Mouse (Mus musculus) kidney, postnatal 36 days (tissue): ENCODE results near the gene Syngap1.
"Not testable (repeated sequence)": the region's sequence is repeated elsewhere in the genome, so short reads cannot be mapped to it uniquely, and the experiment has no call there.

Source experiments
- DNase-seq, 2 experiments: peaks; one replicate each; pipeline ENCODE4 v3.0.0; 2021 to 2022; ENCODE audit warnings: mixed read lengths in 2 of 2

The Syngap1 gene

DNA sequence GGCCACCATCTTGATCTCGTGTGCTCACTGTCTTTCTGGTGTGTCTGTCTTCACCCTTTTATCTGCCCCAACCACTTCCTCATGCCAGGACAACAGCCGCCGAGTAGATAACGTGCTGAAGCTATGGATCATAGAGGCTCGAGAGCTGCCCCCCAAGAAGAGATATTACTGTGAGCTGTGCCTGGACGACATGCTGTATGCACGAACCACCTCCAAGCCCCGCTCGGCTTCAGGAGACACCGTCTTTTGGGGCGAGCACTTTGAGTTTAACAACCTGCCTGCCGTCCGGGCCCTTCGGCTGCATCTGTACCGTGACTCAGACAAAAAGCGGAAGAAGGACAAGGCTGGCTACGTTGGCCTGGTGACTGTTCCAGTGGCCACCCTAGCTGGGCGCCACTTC is 15.8 kb downstream of the Syngap1 start:
- no peak for DNase-seq

DNA sequence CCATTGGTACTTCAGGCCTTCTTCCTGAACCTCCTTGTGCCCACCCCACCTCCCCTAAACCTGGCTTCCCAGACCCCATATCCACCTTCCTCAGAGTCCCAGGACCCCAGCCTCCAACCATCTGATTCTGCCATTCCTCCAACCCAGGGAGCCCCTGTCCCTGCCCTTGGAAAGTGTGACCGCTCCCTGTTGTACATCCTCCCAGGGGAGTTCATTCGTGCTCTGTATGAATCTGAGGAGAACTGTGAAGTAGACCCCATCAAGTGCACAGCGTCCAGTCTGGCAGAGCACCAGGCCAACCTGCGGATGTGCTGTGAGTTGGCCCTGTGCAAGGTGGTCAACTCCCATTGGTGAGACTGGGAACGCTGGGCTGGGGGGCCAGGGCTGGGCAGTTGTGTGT is 16.8 kb downstream of the Syngap1 start:
- no peak for DNase-seq

DNA sequence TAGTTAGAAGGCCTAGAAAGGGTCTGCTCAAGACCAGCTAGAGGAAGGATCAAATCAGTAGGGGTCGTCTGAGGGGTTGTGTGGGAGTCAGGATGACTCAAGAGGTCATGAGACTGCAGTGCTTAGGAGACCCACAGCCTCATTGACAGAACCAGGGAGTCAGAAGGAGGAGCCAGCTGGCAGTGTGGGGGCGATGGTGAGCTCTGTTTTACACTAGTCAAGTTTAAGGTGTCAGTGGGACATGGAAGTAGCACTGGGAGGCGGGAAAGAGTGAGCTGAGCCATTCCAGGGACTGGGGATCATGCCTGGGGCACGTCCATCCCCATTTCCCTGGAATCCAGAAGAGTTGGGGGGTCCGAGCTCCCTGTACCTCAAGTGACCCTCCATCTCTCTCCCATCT is 17.8 kb downstream of the Syngap1 start:
- DNase-seq = no peak

DNA sequence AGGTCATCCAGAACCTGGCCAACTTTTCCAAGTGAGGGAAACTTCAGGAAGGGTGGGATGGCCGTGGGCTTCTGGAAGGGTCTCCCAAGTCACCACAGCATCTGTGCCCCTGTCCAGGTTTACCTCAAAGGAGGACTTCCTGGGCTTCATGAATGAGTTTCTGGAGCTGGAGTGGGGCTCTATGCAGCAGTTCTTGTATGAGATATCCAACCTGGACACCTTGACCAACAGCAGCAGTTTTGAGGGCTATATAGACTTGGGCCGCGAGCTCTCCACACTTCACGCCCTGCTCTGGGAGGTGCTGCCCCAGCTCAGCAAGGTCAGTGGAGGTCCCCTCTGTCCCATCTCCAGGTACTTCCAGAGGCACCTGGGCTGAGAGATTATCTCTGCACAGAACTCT is 18.8 kb downstream of the Syngap1 start:
- no peak for DNase-seq

DNA sequence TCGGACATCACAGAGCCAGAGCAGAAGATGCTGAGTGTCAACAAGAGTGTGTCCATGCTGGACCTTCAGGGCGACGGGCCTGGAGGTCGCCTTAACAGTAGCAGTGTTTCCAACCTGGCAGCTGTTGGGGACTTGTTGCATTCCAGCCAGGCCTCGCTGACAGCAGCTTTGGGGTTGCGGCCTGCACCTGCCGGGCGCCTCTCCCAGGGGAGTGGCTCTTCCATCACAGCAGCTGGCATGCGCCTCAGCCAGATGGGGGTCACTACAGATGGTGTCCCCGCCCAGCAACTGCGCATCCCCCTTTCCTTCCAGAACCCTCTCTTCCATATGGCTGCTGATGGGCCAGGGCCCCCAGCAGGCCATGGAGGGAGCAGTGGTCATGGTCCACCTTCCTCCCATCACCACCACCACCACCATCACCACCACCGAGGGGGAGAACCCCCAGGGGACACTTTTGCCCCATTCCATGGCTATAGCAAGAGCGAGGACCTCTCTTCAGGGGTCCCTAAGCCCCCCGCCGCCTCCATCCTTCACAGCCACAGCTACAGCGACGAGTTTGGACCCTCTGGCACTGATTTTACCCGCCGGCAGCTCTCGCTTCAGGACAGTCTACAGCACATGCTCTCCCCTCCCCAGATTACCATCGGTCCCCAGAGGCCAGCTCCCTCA is 20.7 kb downstream of the Syngap1 start:
- no peak for DNase-seq

DNA sequence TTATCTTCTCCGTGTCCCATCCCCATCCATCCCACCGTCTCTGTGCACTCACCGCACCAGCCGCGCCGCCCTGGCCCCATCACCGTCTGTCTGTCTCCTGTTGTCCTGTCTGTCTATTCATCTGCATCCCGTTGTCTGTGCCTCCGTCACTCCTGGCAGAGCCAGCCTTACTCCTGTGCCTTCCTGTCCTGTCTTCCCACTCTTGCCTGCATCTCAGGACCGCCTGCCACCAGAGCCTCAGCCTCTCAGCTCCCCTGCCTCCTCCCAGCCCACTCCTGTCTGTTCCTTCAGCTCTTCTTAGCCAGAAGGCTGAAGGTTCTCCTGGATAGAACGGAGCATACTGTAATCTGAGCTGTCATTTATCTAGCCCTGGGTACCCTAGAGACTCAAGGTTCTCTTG is 25.9 kb downstream of the Syngap1 start:
- DNase-seq = no peak

DNA sequence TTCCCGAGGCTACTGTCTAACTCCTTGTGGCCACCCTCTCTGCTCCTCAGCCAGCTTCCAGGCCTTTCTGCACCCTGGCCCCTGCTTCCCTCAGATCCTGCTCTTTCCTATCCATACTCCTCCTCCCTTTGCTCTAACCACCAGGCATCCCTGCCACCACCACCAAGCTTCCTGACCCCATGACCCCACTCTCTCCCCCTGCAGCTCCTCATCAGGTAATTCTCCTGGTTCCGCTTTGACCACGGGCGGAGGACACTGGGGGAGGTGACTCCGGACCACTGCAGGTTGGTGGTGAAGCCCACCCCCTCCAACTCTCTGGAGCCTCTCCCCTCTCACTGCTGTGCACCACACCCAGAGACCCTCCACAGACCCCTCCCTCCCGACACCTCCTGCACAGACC is 26.4 kb downstream of the Syngap1 start:
- DNase-seq = no peak

DNA sequence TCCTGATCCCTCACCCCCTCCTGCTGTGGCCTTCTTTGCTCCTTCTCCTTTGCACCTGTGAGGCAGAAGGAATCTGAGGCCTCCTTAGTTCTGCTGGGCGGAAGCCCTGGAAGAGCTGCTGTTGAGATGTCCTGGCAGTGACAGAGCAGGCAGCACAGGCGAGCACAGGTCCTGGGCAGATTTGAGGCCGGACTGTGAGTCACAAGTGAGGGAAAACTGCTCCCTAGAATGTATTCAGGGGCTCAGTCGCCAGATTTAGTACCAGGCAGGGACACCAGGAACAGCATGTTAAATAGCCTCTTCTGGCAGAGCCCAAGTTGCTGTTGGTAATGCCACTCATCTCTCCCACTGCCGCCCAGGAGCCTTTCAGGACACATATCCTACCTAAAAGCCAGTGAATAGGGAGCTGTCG is 27.2 kb downstream of the Syngap1 start:
- no peak for DNase-seq

DNA sequence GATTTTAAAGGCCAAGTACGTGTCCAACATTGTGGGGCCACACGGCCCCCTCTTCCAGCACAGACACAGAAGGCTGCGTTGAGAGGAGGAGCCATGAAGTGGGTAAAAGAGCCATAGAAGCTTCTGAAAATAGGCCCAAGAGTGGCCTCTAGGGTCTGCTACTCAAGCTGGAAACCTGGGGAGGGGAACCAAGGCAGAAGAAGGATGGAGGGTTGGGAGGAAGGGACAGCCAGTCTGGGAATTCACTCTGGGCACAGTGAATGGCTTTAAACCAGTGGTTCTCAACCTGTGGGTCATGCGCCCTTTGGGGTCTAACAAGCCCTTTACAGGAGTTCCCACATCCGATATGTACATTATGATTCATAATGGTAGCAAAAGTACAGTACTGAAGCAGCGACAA is 28.2 kb downstream of the Syngap1 start:
- no peak for DNase-seq

DNA sequence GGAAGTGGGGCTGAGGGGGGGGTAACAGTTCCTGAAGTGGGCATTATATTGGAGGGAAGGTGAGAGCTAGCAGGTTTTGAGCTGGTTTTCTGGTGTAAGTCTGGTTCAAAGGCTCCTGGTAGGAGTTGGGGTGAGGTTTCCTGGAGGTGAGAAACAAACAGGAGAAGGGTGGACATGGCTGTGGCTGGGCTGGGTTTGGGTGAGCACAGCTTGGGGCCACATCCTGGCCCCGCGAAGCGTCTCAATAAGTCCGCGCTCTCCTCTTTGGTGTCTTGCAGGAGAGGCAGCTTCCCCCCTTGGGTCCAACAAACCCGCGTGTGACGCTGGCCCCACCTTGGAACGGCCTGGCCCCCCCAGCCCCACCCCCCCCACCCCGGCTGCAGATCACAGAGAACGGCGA is 29.2 kb downstream of the Syngap1 start:
- DNase-seq = no peak

DNA sequence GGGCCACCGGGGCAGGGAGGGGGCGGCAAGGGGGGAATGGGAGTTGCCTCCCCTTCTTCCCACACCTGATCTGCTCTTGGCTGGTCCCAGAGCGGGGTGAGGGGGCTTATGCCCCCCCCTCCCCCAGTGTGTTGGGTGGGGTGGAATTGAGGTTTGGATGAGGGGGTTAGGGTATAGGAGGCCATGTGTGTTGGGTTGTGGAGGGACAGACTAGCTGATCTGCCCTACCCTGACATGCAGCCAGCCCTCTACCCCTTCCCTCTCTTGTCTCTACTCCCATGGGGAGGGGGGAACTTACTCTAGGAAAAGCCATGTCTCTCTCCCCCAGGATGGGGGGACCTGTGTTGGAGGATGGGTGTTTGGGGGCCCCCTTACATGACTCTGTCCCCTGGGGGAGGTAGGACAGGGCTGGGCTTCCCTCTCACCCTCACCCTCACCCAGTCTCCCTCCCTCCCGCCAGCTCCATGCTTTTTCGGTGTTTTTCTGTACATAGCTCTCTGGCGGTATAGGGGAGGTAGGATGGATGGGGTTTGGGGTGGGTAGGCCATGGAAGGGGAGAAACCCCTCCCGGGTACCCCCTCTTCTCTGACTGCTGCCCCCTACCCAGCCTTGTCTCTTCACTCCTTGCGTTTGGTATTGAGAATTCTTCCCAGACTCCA is 30.3 kb downstream of the Syngap1 start:
- no peak for DNase-seq

DNA sequence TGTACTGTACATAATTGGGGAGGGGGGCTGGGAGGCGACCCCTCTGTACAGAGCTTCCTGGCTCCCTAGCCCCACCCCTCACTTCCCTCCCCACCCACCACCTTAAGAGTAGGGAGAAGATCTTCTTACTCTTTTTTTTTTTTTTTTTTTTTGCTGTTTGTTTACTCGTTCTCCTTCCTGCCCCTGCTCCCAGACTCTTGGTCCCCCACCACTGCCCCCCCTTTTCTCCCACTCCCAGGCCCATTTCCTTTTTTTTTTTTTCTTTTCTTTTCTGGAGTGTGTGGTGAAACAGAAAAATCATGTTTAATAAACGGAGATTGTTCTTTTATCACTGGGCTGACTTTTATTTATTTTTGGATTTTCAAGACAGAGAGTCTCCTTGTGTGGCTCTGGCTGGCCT is 31.1 kb downstream of the Syngap1 start:
- DNase-seq = no peak

DNA sequence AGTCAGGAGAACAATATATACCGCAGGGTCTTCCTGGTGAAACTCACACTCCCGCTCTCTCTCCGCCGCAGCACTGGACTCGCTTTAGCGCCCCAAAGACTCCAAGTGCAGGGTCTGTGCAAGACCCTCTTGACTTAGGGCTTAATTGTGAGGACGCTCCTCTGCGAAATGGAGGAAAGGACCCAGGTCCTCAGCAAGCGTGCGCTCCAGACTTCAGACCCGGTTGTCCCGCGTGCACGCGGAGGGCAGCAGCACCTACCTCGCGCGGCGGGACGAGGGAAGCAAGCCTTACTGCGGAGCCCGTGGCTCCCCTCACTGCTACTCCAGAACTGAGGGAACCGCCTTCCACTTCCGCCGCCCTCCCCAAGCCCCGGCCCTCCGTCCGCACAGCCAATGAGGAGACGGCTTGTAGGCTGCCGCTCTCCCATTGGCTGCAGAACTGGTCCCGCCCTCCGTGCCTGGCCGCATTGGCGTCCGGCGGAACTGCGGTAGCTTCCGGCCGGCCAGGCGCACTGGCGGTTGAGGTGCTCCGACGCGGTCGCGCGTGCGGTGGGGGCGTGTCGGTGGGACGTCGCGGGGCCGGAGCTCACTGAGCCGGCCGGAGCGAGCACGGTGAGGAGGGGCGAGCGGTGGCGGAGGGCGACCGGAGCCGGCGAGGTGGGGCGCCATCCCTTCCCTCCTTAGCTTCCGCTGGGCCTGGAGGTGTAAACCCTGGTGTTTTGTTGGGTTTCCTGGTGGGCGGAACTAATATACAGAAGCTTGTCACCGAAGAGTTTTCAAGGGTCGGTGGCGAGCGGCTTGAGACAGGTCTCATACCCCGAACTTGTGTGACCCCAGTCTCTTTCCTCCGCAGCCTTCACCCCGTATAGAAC is 31.9 kb downstream of the Syngap1 start, which contains the start of gene Zbtb9:
TSS of gene Zbtb9 (plus strand) at position 465 of the 872 bp plus-strand sequence.
- peak; percentile 97 for DNase-seq

DNA sequence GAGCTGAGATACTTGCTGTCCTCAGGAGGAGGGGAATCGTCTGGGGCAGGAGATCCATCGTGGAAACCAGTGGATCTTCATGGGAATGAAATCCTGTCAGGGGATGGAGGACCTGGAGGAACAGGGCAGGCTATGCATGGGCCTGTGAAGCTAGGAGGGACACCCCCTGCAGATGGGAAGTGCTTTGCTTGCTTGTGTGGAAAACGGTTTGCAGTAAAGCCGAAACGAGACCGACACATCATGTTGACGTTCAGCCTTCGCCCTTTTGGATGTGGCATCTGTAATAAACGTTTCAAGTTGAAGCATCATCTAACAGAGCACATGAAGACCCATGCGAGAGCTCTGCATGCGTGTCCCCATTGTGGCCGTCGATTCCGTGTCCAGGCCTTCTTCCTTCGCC is 33.5 kb downstream of the Syngap1 start:
- DNase-seq = no peak

DNA sequence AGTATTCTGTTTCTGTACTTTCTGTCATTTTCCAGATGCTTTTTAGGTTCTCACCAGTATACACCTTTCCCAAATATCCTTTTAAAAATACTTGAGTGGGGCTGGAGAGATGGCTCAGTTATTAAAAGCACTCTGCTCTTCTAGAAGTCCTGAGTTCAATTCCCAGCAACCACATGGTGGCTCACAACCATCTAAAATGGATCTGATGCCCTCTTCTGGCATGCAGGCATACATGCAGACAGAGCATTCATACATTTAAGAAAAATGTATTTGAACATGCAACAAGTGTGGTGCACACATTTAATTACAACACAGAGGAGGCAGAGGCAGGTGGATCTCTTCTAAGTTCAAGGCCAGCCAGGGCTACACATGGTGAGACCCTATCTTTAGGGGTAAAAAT is 34.4 kb downstream of the Syngap1 start:
- no peak for DNase-seq

DNA sequence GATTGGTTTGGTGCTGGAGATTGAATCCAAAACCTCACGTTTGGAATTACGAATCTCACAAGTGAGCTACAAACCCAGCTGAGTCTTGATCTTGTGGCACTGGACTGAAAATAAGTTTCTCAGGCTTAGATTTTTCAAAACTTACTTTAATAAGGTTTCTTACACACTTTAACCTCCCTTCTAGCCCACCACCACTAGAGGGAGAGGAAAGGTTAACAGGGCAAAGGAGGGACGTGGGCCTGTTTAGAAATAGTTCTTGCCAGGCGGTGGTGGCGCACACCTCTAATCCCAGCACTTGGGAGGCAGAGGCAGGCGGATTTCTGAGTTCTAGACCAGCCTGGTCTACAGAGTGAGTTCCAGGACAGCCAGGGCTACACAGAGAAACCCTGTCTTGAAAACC is 36.3 kb downstream of the Syngap1 start:
- not testable (repeated sequence) for DNase-seq

DNA sequence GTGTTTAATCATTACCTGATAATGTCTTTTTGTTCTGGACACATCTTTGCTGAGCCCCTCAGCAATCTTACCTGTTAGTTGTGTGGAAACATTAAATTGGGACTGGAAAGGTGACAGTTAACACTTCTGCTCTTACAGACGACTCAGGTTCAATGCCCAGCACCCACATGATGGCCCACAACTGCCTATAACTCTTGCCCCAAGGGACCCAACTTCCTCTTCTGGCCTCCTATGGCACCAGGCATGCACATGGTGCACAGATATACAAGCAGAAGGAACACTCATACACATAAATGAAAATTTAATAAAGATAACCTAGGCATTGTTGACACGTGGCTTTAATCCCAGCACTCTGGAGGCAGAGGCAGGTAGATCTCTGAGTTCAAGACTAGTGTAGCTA is 38.4 kb downstream of the Syngap1 start:
- DNase-seq = no peak

DNA sequence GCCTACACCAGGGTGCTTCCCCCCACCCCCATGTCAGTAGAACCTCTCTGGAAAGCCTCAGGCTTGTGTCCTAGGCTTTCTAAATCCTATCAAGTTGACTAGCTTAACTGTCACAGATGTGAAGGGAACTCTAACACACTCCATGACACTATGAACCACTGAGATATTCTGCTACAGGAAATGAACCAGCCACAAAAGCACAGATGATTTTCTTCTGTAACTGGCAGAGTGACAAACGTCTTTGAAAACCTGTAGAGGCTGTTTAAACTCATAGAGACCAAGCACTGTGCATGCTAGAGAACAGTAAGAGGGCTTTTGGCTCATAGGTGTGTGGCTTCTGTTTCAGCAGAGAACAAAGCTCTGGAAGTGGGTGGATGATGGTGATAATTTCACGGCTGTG is 40.0 kb downstream of the Syngap1 start:
- no peak for DNase-seq

DNA sequence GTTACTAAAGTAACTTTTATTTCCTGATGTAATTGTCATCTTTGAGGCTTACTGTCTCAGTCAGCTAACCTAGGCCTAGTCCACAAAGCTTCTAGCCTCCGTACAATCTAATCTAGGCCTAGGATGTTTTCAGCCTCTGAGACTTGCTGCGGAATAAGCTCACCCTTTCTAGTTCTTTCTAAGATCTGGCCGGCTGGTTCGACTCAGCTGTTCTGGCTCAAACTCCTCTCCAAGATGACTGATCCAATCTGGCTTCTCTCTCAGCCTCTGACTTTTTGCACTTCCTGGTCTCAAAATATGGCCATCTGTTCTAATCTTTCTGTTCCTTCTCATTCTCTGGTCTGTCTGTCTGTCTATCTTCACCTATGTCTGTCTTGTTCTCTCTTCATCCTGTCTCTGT is 42.3 kb downstream of the Syngap1 start:
- no peak for DNase-seq

DNA sequence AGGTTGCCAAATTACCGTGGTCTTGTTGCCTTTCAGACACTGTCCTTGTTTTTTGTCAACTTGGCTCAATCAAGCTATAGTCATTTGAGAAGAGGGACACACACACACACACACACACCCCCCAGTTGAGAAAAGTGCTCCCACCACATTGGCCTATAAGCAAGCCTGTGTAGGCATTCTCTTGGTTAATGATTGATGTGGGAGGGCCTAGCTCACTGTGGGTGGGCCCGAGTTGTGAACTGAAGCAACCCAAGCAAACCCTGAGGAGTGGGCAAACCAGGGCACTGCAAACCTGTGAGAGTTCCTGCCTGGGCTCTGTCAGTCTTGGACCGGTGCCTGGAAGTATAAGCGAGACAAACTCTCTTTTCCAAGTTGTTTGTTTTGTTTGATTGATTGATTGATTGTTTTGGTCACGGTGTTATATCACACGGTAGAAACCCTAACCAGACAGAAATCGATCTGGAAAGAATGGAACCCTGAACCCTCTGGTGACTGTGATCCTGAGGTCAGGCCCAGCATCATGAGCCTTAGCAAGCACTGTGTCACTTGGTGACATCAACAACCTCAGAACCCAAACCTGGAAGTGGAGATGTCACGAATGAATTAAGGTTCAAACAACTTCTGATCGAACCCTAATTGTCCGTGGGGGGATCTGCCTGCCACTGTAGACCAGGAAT is 44.6 kb downstream of the Syngap1 start:
- DNase-seq = no peak

DNA sequence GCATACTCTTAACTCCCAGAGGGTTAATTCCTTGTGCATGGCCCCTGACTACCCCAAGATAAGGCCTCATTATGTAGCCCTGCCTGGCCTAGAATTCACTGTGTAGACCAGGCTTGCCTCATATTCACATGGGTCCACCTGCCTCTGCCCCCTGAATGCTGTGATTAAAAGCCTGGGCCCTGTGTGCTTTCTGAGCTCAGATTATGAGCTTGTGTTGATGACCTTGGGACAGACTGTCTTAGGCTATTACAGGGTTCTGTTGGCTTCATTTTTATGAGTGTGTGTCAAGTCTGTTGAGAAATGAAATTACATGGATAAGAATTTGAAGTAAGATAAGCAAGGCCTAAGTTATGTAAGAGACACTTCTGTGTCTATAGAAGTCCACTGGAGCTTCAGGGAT is 49.5 kb downstream of the Syngap1 start:
- DNase-seq = no peak

DNA sequence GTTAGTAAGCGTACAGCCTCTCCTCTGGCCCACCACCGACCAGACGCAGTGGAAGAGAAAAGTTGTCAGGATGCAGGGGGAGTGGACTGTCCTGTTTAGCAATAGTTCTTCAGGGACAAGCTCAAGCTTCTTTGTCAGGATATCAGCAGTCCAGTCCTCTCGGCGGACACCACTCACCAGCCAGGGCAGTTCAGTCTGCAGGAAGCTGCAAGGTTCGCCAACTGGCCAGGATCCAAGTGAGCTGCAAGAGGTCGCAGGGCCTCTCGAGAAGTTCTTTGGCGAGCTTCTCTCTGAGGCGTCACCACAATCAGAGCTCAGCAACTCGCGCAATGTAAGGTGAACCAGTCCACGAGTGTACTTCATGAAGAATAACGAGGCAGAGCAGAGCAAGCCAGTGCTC is 53.4 kb downstream of the Syngap1 start:
- DNase-seq = peak; percentile 68 to 81

DNA sequence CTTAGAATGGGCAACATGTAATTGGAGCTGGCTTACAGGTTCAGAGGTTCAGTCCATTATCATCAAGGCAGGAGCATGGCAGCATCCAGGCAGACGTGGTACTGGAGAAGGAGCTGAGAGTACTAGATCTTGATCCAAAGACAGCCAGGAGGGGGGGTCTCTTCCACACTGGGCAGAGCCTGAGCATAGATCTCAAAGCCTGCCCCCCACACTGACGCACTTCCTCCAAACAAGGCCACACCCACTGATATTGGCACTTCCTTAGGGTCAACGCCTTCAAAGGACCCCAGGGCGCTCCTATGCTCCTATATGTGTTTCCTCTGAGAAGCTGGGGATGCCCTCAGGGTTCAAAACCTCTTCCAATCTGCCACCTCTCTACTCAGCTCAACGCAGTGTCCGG is 54.0 kb downstream of the Syngap1 start:
- DNase-seq = no peak
